Mouse (Mus musculus): ENCODE results near the gene Gpatch3.

Gene Gpatch3

DNA sequence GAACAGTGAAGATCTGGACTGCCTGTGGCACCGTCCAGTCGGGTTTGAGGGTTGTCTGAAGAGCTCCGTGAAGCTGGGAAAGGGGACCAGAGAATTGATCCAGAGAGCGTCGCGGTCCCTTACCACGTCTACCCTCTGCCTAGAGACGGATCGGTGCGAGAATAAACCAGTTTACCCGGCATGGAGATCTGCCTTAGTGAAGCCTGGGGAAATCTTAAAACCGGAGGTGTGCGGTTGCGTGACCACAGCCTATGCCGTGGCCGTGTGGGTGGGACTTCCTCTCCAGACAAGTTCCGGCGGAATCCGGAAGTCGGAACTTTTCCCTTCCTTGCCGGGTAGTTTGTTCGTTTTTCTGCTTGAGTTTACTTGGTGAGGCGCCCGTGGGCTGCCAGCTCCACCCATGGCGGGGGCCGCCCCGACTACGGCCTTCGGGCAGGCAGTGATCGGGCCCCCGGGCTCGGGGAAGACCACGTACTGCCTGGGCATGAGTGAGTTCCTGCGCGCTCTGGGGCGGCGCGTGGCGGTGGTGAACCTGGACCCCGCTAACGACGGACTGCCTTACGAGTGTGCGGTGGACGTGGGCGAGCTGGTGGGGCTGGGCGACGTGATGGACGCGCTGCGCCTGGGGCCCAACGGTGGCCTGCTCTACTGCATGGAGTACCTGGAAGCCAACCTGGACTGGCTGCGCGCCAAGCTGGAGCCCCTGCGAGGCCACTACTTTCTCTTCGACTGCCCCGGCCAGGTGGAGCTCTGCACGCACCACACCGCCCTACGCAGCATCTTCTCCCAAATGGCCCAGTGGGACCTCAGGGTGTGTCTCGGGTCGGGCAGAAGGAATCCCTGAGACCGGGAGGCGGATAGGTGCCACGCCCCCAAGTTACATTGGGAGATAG lies 9.8 kb downstream of the Gpatch3 start, which contains the start of gene Gpn2:
TSS of gene Gpn2 (plus strand) at position 304 of the 893 bp plus-strand sequence.
- DNase-seq (ENCODE audit: low spot score in 2 of 2) = peak; percentile 83 to 85

GRCm38 (mm10) chr4:133592570-133592969 lies 18.0 kb downstream of the Gpatch3 start:
- peak; percentile 68 to 76 for DNase-seq (ENCODE audit: low spot score in 2 of 2)

DNA sequence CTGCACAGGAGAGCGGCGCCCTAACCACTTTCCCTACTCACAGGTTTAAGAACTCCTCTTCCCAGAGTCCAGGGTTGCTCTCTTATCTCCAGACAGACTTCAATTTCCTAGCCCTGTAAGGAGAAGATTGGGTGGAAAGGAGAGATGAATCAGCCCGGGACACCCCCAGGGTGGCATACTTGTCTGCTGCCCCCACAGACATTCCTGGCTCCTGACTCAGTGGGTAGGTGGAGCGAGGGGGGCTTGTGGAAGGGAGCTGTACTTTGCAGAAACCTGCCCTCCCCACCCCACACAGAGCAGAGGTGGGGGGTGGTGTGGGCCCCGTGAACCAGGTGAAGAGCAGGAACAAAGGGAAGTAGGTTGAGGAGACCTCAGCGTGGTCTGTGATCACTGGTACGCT lies 21.0 kb downstream of the Gpatch3 start:
- no peak for DNase-seq (ENCODE audit: low spot score in 2 of 2)

DNA sequence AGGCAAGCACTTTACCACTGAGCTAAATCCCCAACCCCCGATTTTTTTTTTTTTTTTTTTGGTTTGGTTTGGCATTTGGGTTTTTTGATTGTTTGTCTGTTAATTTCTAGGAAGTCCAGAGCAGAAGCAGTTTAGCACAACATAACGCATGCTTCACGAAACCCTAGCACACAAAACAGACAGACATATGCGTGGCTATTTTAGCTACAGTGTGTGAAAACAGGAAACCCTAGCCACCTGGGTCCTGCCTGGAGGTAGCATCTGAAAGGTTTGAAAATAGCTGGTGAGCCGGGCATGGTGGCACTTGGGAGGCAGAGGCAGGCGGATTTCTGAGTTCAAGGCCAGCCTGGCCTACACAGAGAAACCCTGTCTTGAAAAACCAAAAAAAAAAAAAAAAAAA lies 21.5 kb downstream of the Gpatch3 start:
- no peak for DNase-seq (ENCODE audit: low spot score in 2 of 2)

DNA sequence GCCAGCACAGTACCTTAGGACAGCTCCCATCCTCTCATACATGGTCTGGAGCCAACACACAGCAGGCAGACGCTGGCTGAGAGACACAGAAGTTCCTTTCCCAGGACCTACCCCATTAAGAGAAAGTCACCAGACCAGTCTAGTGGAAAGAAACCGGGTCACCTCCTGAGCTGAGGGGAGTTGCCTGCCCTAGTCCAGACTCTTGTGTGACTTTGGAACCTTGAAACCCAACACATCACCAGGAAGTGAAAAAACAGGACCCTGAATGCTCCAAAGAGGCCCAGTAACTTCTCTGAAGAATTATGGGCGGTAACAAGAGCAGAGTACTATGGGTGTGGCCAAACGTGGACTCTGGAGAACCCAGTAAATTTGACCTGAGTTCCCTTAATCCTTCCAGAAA lies 24.1 kb downstream of the Gpatch3 start:
- DNase-seq (ENCODE audit: low spot score in 2 of 2) = no peak

- DNase-seq (ENCODE audit: low spot score in 2 of 2) = no peak
Measured at GRCm38 (mm10) chr4:133599116-133599515, 24.6 kb downstream of the Gpatch3 start.

- DNase-seq (ENCODE audit: low spot score in 2 of 2) = peak; percentile 68 to 76
Measured at GRCm38 (mm10) chr4:133599571-133600073, 25.1 kb downstream of the Gpatch3 start.

DNA sequence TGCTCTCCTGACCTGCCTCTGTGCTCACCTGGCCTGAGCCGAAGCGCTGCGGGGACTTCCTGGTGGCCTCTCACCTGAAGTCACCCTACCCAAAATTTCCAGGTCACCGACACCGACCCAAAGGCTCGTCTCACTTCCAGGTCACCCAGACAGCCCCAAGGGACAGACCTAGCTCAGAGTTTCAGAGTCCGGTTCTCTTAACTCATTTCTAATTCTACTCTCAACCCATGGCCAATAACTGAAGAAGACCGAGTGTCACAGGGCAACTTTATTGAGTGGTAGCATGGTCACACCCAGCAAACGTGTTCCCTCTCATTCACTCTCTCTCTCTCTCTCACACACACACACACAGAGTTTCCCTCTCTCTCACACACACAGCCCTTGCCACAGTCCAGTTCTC lies 25.8 kb downstream of the Gpatch3 start:
- DNase-seq (ENCODE audit: low spot score in 2 of 2) = no peak

DNA sequence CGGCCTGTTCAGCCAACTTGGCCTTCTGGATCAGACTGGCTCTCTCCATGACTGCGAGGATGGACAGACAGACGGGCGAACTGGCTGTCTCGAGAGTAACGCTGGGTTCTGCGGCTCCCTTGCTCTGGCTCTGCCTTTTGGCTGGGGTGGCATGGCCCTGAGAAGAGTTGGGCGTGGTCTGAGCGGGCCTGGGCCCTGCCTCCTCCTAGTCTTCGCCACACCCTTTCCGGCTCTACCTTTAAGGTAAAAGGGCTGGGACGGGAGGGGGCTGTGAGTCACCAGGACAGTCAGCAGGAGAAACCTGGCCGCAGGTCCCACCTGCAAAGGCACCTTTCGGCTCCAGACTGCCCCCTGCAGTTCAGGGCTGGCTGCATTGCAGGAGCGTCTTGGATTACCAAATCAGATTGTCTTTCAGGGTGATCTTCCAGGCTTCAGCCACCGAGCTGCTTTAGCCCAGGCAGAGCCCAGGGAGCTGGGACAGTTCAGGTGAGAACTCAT lies 27.2 kb downstream of the Gpatch3 start, which contains the start of gene Sfn:
TSS of gene Sfn (minus strand) at position 448 of the 498 bp plus-strand sequence.
- DNase-seq (ENCODE audit: low spot score in 2 of 2) = peak; percentile 33 to 74

GRCm38 (mm10) chr4:133603056-133603455 lies 28.5 kb downstream of the Gpatch3 start:
- DNase-seq (ENCODE audit: low spot score in 2 of 2) = no peak

DNA sequence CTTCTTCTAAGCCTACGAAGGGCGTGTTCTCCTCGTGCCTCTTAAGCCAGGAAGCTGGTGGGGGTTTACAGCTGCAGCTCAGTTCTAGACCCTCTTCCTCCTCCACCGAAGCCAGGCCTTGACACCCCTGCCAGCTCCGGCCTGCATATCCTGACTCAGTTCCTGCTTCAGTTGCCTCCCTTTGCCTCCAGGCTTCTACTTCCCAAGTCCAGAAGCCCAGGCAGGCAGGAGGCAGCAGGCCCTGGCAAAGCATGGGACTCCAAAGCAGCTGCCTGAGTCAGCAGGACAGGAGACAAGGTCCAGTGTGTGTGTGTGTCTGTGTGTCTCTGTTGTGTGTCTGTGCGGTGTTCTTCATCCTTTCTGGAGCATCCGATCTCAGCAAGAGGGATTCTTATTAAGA lies 29.6 kb downstream of the Gpatch3 start:
- no peak for DNase-seq (ENCODE audit: low spot score in 2 of 2)

- DNase-seq (ENCODE audit: low spot score in 2 of 2) = no peak
Measured at GRCm38 (mm10) chr4:133604856-133605255, 30.3 kb downstream of the Gpatch3 start.

DNA sequence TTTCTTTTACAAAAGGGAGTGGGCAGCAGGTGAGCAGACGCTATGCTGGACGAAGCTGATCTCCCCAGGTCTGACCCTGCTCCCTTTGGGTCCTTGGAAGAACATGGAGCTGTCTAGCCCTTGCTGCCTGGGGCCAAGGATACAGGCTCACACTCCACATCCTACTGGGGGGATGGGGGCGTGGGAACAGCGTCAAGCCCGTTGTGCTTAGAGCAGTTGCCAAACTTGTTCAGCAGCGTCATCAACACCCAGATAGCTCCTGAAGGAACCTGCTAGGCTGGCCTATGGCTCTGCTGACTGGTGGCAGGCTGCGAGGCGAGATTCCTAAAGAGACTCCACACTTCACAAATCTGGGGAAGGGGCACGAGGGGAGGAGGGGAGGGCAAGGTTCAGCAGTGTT lies 30.8 kb downstream of the Gpatch3 start:
- DNase-seq (ENCODE audit: low spot score in 2 of 2) = no peak

DNA sequence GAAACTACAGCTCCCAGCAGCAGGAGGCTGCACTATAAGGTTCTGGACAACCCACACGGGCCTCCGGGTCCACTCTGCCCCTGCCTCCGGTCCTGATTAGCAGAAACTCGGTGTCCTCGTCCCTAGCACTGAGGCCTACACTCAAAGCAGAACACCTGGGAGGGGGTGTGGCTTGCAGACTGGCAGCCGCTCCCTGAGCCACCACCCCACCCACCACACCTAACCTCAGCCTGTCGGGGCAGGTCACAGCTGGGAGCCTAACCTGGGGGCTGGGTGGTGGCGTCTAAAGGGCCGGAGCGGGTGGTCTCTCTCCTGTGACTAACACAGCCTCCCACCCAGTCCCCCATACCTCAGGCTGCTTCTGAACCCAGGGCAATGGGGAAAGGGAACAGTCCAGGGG lies 32.7 kb downstream of the Gpatch3 start:
- no peak for DNase-seq (ENCODE audit: low spot score in 2 of 2)

DNA sequence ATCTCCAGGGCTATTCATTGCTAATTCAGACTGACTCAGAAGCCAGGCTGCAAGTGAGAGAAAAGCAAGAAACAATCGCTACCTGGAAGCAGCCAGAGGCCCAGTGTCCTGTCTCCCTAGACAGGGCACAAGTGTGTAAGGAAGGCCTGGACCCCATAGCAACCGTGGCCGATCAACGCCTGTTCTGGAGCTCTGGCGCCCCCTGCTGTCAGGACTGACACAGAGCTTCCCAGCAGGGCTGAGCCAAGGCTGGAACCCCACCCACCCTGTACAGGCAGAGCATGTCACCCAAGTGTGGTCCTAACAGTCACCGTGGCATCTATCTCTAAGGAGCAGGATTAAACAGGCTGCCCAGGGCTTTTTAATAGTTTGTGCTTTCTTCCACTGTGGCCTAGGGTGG lies 35.2 kb downstream of the Gpatch3 start:
- peak; percentile 77 to 86 for DNase-seq (ENCODE audit: low spot score in 2 of 2)

DNA sequence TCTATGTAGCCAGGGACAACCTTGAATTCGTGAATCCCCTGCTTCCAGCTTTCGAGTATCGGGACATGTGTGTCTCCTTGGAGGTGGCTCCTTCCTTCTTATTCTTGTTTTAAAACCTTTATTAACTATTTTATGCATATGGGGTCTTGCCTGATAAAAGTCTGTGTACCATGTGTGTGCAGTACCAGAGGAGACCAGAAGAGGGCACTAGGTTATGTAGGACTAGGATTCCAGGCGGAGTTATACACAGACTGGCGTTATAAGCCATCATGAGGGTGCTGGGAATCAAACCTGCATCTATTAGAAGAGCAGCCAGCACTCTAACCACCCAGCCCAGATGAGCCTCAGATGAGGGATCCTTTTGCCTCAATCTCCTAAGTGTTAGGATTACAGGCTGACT lies 37.3 kb downstream of the Gpatch3 start:
- no peak for DNase-seq (ENCODE audit: low spot score in 2 of 2)

- DNase-seq (ENCODE audit: low spot score in 2 of 2) = no peak
Measured at GRCm38 (mm10) chr4:133612416-133612815, 37.9 kb downstream of the Gpatch3 start.

DNA sequence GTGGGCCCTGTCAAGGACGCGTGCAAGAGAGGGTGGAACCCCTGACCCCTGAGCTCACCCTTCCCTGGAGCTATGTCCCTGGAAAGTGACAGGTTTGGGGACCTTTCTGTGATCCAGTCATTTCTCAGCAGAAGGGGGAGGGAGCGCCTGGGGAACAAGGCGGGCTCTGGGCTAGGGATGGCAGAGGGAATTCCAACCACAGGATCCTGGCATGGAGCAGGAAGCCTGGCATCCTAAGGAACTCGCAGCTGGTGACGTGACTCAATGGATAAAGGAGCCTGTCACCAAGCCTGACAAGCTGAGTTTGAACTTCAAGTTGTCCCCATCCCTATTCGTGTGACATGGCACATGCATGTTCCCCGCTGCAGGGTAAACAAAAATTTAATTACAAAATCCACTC lies 38.5 kb downstream of the Gpatch3 start:
- DNase-seq (ENCODE audit: low spot score in 2 of 2) = no peak

DNA sequence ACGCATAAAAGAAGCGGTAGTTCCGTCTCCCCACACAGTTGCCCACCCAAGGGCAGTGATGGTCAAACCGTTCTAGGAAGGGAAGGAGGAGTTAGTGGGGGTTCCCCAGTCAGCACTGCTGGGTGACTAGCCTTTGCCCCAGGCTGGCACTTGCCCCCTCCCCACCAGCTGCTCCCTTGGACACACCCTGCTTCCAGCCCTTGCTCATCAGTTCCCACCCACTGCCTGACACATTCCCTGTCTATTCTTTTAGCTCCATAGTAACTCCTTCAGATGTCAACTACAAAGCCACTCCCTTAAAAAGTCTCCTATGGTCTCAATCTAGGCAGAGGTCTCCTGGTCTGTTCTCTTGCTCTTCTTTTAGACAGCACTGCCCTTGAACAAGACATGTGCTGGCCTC lies 39.3 kb downstream of the Gpatch3 start:
- no peak for DNase-seq (ENCODE audit: low spot score in 2 of 2)

GRCm38 (mm10) chr4:133614274-133614761 lies 39.8 kb downstream of the Gpatch3 start:
- DNase-seq (ENCODE audit: low spot score in 2 of 2) = peak in 1 of 2 experiments; percentile 68

GRCm38 (mm10) chr4:133615416-133615815 lies 40.9 kb downstream of the Gpatch3 start:
- DNase-seq (ENCODE audit: low spot score in 2 of 2) = no peak

- no peak for DNase-seq (ENCODE audit: low spot score in 2 of 2)
Measured at GRCm38 (mm10) chr4:133617936-133618335, 43.4 kb downstream of the Gpatch3 start.
